ENCODE assay signal across 8 mouse cellular contexts in the genomic region with DNA sequence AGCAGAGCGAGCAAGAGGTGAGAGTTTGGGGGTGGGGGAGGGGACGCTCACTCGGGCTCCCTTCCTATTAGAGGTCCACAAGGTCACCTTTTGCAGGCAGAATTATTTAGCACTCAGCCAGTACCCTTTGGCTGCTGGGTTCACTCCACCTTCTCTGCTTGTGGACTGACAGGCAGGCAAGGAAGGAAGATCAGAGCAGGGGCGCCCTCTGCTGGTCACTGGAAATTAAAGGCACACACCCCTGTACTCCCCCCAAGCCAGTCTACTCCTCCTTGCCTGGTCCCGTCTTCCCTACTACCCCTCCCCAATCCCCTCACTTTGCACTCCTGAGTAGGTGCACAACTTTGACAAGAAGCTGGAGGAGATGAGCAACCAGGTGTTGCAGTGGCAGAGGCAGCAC. TPM values are rescaled to one million over a fixed set of nuclear protein-coding genes. Genes with fewer than 3 reads are reported as not detected.
DNase-seq lines count a peak whose midpoint lies in the region; ATAC-seq and TF ChIP-seq lines count a peak whose summit lies in the region.

No protein-coding gene starts in this region.

- peak; percentile 87 for DNase-seq in ES-E14 (ENCODE audit: low read depth, low spot score)
- peak; percentile 85 for DNase-seq in forebrain, embryonic 14.5 days (ENCODE audit: low spot score)
- DNase-seq in heart, postnatal 36 days = peak; percentile 66 to 79
- peak; percentile 58 to 85 for DNase-seq in layer of hippocampus, adult 8-10 months (ENCODE audit: low spot score in 2 of 2)
- peak; percentile 90 for DNase-seq in lung, embryonic 14.5 days
- peak; percentile 60 for DNase-seq in ovary, postnatal 10 days (ENCODE audit: low spot score)
- DNase-seq in thymus, postnatal 10 days (ENCODE audit: low spot score in 2 of 2) = peak; percentile 16 to 77

- in situ Hi-C loops in ES-E14 (cut with MboI; ENCODE audit: low sequenced_read_pairs in 2 of 2, unreplicated experiment in 2 of 2) = no loop called here

- whole genome bisulfite sequencing in forebrain, embryonic 14.5 days = 1% methylated on average over 5 of the region's 5 CpGs
- WGBS in lung, embryonic 14.5 days = 4% methylated on average over 5 of the region's 5 CpGs

- peaks cover 0 to 8% of the 10 kb centered on the region in 2 experiments; a peak in 1 of 4 replicates for H3K4me1 ChIP-seq in ES-E14 (ENCODE audit: control insufficient read depth in 2 of 2, insufficient read depth in 2 of 2, low read length in 2 of 2, poor library complexity in 1 of 2)
- H3K4me1 ChIP-seq in forebrain, embryonic 14.5 days (ENCODE audit: control insufficient read depth, insufficient read depth, low read length) = peaks cover 3% of the 10 kb centered on the region; the same call in 1 of the 2 replicates
- H3K4me1 ChIP-seq in lung, embryonic 14.5 days (ENCODE audit: insufficient read depth) = no peaks in the 10 kb centered on the region

- H3K27ac ChIP-seq in ES-E14 (ENCODE audit: insufficient read depth, low read depth, low read length, poor library complexity, severe bottlenecking) = no peak overlapping the region
- no peak overlapping the region for H3K27ac ChIP-seq in forebrain, embryonic 14.5 days (ENCODE audit: low read depth, low read length)
- H3K27ac ChIP-seq in lung, embryonic 14.5 days (ENCODE audit: low read depth) = no peak overlapping the region

- no peaks in the 10 kb centered on the region for H3K27me3 ChIP-seq in forebrain, embryonic 14.5 days (replicated peaks; ENCODE audit: control insufficient read depth, insufficient read depth, low read length)
- no peaks in the 10 kb centered on the region for H3K27me3 ChIP-seq in lung, embryonic 14.5 days (ENCODE audit: insufficient read depth, low read length)

- peak; percentile 89 for TF ChIP-seq CTCF in lung, embryonic 14.5 days (IDR thresholded peaks at IDR 0.05; ENCODE audit: low read depth)

- H3K36me3 ChIP-seq in ES-E14 (ENCODE audit: control insufficient read depth, insufficient read depth, low read length, poor library complexity, severe bottlenecking) = no peaks in the 10 kb centered on the region
- H3K36me3 ChIP-seq in forebrain, embryonic 14.5 days (ENCODE audit: control insufficient read depth, insufficient read depth, low read length) = no peaks in the 10 kb centered on the region
- H3K36me3 ChIP-seq in lung, embryonic 14.5 days (ENCODE audit: insufficient read depth) = no peaks in the 10 kb centered on the region

- H3K9ac ChIP-seq in ES-E14 (ENCODE audit: insufficient read depth, low read depth, low read length, poor library complexity, severe bottlenecking) = no peak overlapping the region
- no peak overlapping the region for H3K9ac ChIP-seq in forebrain, embryonic 14.5 days (ENCODE audit: low read length)
- H3K9ac ChIP-seq in lung, embryonic 14.5 days = no peak overlapping the region

- peak; percentile 54; the same call in 1 of the 2 replicates for ATAC-seq in cerebellum, adult (ENCODE audit: insufficient number of reproducible peaks, low FRiP score, low TSS enrichment)
- peak; percentile 77 for ATAC-seq in forebrain, embryonic 14.5 days
- peak; percentile 91 for ATAC-seq in lung, embryonic 14.5 days (ENCODE audit: insufficient read depth)

- intact Hi-C loops in heart, postnatal 36 days (cut with DNase I) = loop anchor here (5.0 to 10.0 kb wide), 2 partner anchors 1719 to 1932 kb away; no protein-coding TSS in a partner anchor

- H3K4me2 ChIP-seq in forebrain, embryonic 14.5 days (ENCODE audit: low read length) = no peak overlapping the region
- H3K4me2 ChIP-seq in lung, embryonic 14.5 days = peak overlapping the region; percentile 54

- H3K4me3 ChIP-seq in ES-E14 (ENCODE audit: insufficient read depth in 1 of 2, low read depth in 1 of 2, low read length in 2 of 2, poor library complexity in 1 of 2, severe bottlenecking in 1 of 2) = peak overlapping the region in 1 of 2 experiments; percentile 61; a peak in 2 of 4 replicates
- H3K4me3 ChIP-seq in forebrain, embryonic 14.5 days (ENCODE audit: low read depth, low read length) = no peak overlapping the region
- H3K4me3 ChIP-seq in lung, embryonic 14.5 days (ENCODE audit: low read depth, low read length) = no peak overlapping the region; the same call in 1 of the 2 replicates

- H3K9me3 ChIP-seq in ES-E14 (ENCODE audit: control insufficient read depth, insufficient read depth, low read depth, low read length) = no peaks in the 10 kb centered on the region
- H3K9me3 ChIP-seq in forebrain, embryonic 14.5 days (replicated peaks; ENCODE audit: control insufficient read depth, low read length) = no peaks in the 10 kb centered on the region
- no peaks in the 10 kb centered on the region for H3K9me3 ChIP-seq in lung, embryonic 14.5 days (ENCODE audit: low read depth, low read length)

TF ChIP-seq in ES-E14, 5 proteins besides CTCF, POLR2A, EP300 and RAD21:
- TF ChIP-seq ZNF384 (IDR thresholded peaks at IDR 0.05; ENCODE audit: low read depth, low read length) (no peak), MAFK (IDR thresholded peaks at IDR 0.05; ENCODE audit: insufficient read depth, low read depth, low read length) (no peak), ZC3H11A (IDR thresholded peaks at IDR 0.05; ENCODE audit: borderline replicate concordance, low read depth, low read length) (0 out of 2 replicates have a peak, but pooled peaks have one; percentile 11), HCFC1 (IDR thresholded peaks at IDR 0.05; ENCODE audit: borderline replicate concordance, insufficient read depth, low read length) (no peak), CHD2 (IDR thresholded peaks at IDR 0.05; ENCODE audit: low read depth, low read length) (no peak)

RNA-seq across cellular contexts. Expression of a gene that starts 29.0 kb away (rescaled TPM):
- 54.7 and 61.8 TPM in 2 replicates for total RNA-seq in ES-E14 (2012; rRNA removed)
- 14.6 and 17.9 TPM in 2 replicates for polyA plus RNA-seq in forebrain, embryonic 14.5 days (2014; fragmentation: Nextera tagmentation; extraction: Ambion mirVana)
- 10 to 100 TPM; 12.3 to 12.6 TPM for total RNA-seq in heart, postnatal 36 days (2021)
- total RNA-seq in layer of hippocampus, adult 8-10 months (2022) = 10 to 100 TPM; 23.5 to 26.8 (median 26.1) TPM
- 23.5 and 25.1 TPM in 2 replicates for polyA plus RNA-seq in lung, embryonic 14.5 days (2014; fragmentation: Nextera tagmentation; extraction: Ambion mirVana)

RNA-seq across cellular contexts. Expression of a gene that starts 29.0 kb away (rescaled TPM):
- 4.1 and 7.8 TPM in 2 replicates for total RNA-seq in ES-E14 (2012; rRNA removed)
- 33.4 and 34.1 TPM in 2 replicates for polyA plus RNA-seq in forebrain, embryonic 14.5 days (2014; fragmentation: Nextera tagmentation; extraction: Ambion mirVana)
- total RNA-seq in heart, postnatal 36 days (2021) = 1 to 10 TPM; 4.2 to 4.8 TPM
- total RNA-seq in layer of hippocampus, adult 8-10 months (2022) = 10 to 100 TPM; 14.8 to 21.0 (median 15.3) TPM
- polyA plus RNA-seq in lung, embryonic 14.5 days (2014; fragmentation: Nextera tagmentation; extraction: Ambion mirVana) = 25.1 and 26.0 TPM in 2 replicates

RNA-seq across cellular contexts. Expression of a gene that starts 42.3 kb away (rescaled TPM):
- not detected in 2 replicates for total RNA-seq in ES-E14 (2012; rRNA removed)
- polyA plus RNA-seq in forebrain, embryonic 14.5 days (2014; fragmentation: Nextera tagmentation; extraction: Ambion mirVana) = 0.13 and 0.64 TPM in 2 replicates
- 1 to 10 TPM; 4.2 to 6.4 TPM for total RNA-seq in heart, postnatal 36 days (2021)
- total RNA-seq in layer of hippocampus, adult 8-10 months (2022) = under 1 TPM in 3 of 4 experiments, not detected in 1; 0.38 to 0.57 (median 0.41) TPM
- polyA plus RNA-seq in lung, embryonic 14.5 days (2014; fragmentation: Nextera tagmentation; extraction: Ambion mirVana) = 3.6 and 7.4 TPM in 2 replicates

RNA-seq across cellular contexts. Expression of a gene that starts 42.9 kb away (rescaled TPM):
- total RNA-seq in ES-E14 (2012; rRNA removed) = not detected in 2 replicates
- 0.58 and 0.61 TPM in 2 replicates for polyA plus RNA-seq in forebrain, embryonic 14.5 days (2014; fragmentation: Nextera tagmentation; extraction: Ambion mirVana)
- not detected for total RNA-seq in heart, postnatal 36 days (2021)
- total RNA-seq in layer of hippocampus, adult 8-10 months (2022) = under 1 TPM in 2 of 4 experiments, not detected in 2; 0.20 to 0.45 TPM
- polyA plus RNA-seq in lung, embryonic 14.5 days (2014; fragmentation: Nextera tagmentation; extraction: Ambion mirVana) = 0.07 and 0.08 TPM in 2 replicates
